Mouse (Mus musculus): Measurements from ENCODE around the gene Kcnj10. TPM values are rescaled to one million over a fixed set of nuclear protein-coding genes. Genes with fewer than 3 reads are reported as not detected.

The Kcnj10 gene
- polyA plus RNA-seq (2017; shearing (Covaris generic)), result 0.09 TPM

DNA sequence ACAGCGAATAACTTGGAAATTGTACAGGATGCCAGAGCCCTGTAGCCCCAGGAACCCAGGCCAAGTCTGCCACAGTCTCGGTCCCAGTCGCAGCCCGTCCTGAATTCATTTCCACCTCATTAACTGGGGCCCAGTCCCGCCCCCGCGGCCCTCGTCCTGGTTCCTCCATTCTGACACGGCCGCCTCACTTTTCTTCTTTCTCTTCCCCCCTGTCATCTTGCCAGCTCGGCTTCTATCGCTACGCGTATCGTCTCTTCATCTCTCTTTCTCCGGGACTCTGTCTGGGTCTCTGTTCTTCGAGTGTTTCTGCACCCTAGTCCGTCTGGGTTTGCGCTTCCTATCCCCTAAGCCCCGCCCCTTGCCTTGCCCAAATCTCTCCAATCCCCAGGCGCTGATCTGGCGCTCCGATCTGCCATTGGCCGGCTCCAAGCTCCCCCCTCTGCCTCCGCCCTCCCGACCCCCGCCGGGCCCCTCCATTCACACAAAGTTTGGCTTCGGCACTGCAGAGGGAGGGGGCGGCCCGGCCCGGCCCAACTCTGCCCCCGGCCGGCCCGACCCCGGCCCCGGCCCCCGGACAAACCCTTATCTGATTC, at the start of gene Kcnj10:
Kcnj10 (plus strand) TSS at position 482 of the 593 bp plus-strand sequence.

DNA sequence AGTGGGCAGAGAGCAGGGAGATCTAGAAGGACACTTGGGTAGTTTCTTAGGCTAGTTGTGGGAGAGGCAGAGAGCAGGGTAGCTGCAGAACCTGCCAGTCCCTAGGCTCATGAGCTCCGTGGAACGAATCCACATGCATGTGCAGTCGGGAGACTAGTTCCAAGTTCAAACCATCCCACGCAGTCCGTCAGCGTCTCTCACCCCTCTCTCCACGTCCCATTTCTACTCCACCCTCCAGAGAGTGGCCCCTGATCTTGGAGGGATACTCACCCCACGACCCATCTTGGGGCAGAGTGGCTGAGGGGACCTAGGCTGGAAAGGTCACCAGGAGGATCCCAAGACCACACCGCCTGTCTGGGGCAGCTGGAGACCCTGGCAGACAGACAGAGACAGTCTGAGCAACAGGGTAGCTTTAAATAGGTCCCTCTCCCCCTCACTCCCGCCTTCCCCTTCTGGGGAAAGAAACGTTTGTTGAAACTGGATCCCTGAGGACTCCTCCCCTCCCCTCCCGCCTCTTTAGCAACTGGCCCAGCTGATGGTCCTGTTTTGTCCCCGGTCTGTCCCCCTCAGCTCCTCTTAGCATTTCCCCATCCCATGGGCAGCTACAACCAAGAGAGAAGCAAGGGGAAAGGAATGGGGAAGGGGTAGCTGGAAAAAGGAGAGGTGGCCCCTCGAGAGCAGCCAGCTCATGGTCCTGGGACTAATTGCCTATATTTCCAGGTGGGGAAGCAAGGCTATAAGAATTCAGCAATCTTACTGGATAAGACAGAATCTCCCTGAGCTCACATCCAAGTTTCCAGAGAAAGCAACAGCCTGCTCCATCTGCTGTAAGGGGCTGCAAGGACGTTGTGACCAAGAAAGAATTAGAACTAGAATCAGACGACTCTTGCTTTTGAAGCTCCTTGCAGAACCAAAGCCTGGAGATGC, 43.1 kb upstream of the Kcnj10 start, which contains the start of gene Atp1a2:
Atp1a2 (minus strand) TSS at position 454 of the 927 bp plus-strand sequence.

DNA sequence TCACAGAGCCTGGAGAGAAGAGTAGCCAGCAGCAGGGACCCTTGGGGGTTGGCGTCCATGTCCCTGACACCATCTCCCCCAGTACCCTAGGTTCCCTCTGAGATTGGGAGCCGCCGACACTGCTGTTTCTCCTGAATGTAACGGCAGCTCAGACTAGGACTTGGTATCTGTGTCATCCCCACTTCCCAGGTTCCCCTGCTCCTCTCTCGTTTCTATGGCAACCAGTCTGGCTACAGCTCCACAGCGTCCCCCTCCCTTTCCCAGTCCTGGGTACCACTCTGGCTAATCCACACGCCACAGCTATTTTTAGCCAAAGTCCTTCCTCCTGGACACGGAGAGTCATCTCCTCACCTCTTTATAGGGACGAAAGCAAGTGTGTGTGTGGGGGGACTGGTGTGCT, 11.9 kb upstream of the Kcnj10 start, which contains the start of gene Kcnj9:
Kcnj9 (minus strand) TSS at position 188 of the 400 bp plus-strand sequence.

DNA sequence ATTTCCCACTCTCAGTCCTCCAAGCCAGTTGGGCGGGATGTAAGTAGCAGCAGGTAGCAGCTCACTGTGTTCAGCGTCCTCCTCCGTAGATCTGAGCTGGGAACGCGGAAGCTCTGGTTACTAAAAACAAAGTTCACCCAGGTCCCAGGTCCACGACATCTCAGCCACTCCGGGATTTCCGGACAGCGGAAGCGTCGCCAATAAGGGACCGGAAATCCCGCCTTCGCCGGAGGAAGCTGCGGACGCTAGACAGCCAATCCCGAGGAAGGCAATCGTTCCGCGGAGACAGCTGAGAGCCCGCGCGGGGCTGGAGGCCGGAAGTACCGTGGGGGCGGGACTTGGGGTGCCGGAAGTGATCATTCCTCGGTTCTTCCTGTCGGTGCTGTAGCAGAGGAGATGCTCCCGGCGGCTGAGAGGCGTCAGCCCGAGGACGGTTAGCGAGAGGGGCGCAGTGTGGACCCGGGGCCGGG, 35.2 kb downstream of the Kcnj10 start, which contains the start of gene Pigm:
Pigm (plus strand) TSS at position 349 of the 470 bp plus-strand sequence.

Other genes with a start within 250 kb of the Kcnj10 start
- 59.9 TPM for gene Pex19, start 214.5 kb upstream of the Kcnj10 start, polyA plus RNA-seq (2017; shearing (Covaris generic))
- gene Dcaf8, start 193.1 kb upstream of the Kcnj10 start, polyA plus RNA-seq (2017; shearing (Covaris generic)), result 189 TPM
- gene Pea15a, start 134.4 kb upstream of the Kcnj10 start, polyA plus RNA-seq (2017; shearing (Covaris generic)), result 82.7 TPM
- not detected for gene Casq1, start 121.3 kb upstream of the Kcnj10 start, polyA plus RNA-seq (2017; shearing (Covaris generic))
- gene Atp1a4, start 82.8 kb upstream of the Kcnj10 start, polyA plus RNA-seq (2017; shearing (Covaris generic)), result not detected
- gene Igsf8, start 79.6 kb upstream of the Kcnj10 start, polyA plus RNA-seq (2017; shearing (Covaris generic)), result 41.7 TPM
- gene Atp1a2, start 43.1 kb upstream of the Kcnj10 start, polyA plus RNA-seq (2017; shearing (Covaris generic)), result 0.06 TPM
- 0.12 TPM for gene Kcnj9, start 11.9 kb upstream of the Kcnj10 start, polyA plus RNA-seq (2017; shearing (Covaris generic))
- gene Pigm, start 35.3 kb downstream of the Kcnj10 start, polyA plus RNA-seq (2017; shearing (Covaris generic)), result 11.8 TPM
- gene Slamf9, start 134.1 kb downstream of the Kcnj10 start, polyA plus RNA-seq (2017; shearing (Covaris generic)), result 0.37 TPM
- gene Igsf9, start 140.6 kb downstream of the Kcnj10 start, polyA plus RNA-seq (2017; shearing (Covaris generic)), result 1.2 TPM
- 397 TPM for gene Tagln2, start 158.8 kb downstream of the Kcnj10 start, polyA plus RNA-seq (2017; shearing (Covaris generic))
- gene Cfap45, start 179.6 kb downstream of the Kcnj10 start, polyA plus RNA-seq (2017; shearing (Covaris generic)), result 0.34 TPM
- gene Vsig8, start 214.7 kb downstream of the Kcnj10 start, polyA plus RNA-seq (2017; shearing (Covaris generic)), result not detected
- gene Slamf8, start 249.4 kb downstream of the Kcnj10 start, polyA plus RNA-seq (2017; shearing (Covaris generic)), result 1.4 TPM

All from inflammation-experienced regulatory T-cells, adult 16 weeks (primary cell).